Mouse (Mus musculus) ovary, postnatal 14 days (tissue): ENCODE results near the gene Flvcr1.
"Not testable (repeated sequence)": the region's sequence is repeated elsewhere in the genome, so short reads cannot be mapped to it uniquely, and the experiment has no call there.

Source experiments
- DNase-seq: peaks from one replicate; pipeline ENCODE4 v3.0.0; 2022; ENCODE audit warnings: low spot score

Flvcr1 gene

DNA sequence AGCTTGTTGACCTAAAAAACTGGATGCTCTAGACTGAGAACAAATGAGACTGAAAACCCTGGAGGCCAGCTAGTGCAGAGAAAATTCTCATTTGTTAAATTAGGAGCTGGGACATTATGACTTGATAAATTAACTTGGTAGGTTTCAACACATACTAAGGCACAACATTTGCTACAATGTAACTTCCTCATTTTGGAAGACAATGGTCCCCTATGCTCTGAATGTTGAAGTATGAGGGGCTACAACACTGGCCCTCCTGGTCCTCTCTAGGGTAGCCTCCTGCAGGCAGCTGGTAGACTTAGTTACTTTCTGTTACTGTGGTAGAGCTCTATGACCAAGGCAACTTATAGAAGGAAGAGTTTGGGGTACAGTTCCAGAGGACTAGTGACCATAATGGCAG lies 15.4 kb upstream of the Flvcr1 start:
- DNase-seq = no peak

DNA sequence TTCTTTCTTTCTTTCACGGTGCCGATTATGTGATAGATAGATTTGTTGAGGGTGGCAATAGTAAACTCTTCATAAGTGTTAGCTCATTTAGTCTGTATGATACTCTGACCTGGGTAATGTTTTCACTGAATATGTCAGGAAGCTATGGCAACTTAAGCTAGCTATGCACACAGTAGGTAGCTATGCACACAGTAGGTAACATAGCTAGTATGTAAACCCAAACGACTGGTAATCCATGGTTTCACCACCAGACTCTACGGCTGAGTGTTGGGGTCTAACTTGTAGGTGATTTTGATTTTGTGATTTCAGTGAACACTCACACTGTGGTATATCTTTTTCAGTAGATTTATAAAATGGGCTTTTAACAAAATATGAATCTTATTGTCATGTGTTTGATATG lies 12.0 kb upstream of the Flvcr1 start:
- no peak for DNase-seq

DNA sequence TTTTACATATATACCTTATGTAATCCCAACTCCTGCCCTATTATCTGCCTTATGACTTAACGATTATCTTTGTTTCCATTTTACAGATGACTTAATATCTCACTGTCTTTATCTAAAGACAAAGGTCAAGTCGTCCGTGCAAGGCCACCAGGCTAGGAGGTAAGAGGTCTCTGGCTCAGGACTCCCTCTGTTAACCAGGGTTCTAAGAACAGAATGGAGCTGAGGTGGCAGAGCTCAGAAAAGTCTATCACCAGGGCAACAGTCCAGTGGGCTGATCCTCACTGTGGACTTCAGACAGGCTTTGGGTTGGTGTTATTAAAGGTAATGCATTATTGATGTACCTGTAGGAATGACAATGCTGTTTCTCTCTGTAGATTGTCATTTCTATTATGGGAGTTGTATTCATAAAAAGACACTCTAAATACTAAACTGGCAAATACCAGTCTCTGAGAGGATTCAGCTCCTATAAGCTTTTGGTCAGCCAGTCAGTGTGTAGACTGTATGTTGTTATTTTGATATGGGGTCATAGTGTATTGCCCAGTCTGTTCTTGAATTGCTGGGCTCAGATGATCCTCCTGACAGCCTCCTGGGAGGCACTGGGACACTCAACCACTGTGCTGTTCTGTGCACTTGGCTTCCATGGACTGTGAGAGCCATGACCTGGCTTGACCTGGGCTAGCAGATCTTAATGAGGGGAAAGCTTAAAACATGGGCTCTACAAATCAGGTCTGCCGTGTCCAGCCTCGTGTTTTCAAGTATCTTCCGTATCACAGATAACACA lies 10.8 kb upstream of the Flvcr1 start, which contains the start of gene Spata45:
Gene Spata45 (plus strand): TSS at position 86 of the 781 bp plus-strand sequence.
- DNase-seq = no peak

DNA sequence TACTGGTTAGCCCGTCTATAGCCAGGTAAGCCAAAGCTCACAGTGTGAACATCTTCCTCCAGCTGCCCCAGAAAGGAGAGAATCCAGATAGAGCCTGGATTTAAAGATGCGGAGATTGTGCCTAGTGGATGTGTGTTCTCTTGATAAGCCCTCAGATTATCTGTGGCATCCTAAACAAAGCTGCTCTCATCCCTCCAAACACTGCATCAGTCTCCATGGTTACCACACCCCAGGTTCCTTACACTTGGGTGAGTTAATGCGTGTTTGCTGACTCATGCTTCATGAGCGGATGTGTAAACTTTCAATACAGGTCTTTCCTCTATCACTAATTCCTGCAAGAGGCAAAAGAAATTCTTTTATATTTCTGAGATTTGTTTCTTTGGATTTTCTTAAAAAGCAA lies 9.7 kb upstream of the Flvcr1 start:
- no peak for DNase-seq

DNA sequence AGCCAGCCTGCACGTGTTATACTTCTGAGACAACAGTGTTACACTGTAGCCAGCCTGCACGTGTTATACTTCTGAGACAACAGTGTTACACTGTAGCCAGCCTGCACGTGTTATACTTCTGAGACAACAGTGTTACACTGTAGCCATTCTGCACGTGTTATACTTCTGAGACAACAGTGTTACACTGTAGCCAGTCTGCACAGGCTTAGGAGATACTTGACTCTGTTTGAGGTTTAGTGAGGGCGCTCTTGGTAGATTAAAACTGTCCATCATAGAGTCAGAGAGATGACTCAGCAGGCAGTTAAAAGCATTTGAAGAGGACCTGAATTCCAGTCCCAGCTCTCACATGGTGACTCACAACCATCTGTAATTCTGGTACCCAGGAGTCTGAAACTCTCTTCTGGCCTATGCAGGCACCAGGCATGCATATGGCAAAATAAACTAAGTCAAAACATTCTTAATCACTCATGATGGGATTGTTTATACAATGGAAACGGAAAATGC lies 5.0 kb upstream of the Flvcr1 start:
- not testable (repeated sequence) for DNase-seq

DNA sequence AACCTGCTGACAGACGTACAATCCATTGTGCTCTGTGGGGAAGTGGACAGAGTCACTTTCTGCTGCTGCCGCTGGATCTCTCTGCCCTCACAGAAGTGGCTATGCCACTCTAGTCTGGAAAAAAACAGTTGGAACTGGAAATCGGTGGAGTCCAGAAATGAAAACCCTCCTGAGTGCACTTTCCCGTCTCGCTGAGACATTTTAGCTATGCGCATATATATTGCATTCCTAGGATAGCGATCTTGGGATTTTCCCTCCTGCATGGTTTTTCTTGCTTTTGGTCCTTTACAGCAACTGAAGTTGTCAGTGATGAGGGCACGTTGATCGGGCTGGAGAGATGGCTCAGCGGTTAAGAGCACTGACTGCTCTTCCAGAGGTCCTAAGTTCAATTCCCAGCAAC lies 4.2 kb upstream of the Flvcr1 start:
- DNase-seq = no peak

DNA sequence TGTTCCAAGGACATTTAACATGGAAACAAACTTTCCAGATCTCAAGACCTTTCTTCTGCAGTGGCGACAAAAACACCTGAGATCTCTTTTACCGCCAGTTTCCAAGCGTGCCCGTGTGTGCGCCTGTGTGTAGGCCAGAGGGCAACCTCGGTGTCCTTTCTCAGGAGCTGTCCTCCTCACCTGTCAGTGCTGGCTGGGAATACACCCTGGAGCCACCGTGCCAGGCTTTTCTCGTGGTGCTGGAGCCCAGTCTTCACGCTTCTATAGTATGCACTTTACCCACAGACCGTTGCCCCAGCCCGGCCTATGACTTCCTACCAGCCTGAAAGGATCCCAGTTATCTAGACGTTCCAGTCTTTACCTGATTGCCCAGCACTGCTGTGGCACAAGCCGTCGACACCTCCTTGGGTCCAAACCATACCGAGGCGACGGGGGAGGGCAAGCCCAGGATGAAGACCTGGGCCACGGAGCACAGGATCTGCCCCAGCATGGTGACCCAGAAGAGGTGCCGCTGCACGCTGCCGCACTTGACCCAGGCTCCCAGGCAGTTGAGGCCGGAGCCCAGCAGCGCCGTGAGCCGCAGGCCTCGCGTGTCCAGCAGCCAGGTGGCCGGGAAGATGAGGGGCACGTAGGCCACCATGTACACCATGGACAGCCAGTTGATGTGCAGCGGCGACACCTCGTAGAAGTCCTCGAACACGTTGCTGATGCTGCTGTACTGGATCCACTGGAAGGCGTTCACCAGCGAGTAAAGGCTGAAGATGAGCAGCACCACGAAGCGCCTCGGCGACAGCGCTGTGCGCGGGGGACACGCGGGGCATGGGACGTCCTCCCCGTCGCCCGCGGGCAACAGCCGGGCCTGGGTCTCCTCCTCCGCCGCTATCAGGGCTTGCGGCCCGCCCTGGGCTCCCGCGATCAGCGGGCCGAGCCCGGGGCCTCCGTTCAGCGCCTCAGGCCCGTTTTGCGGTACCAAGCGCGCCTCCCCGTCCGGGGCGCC lies 644 bp downstream of the Flvcr1 start:
- peak; percentile 13 for DNase-seq

DNA sequence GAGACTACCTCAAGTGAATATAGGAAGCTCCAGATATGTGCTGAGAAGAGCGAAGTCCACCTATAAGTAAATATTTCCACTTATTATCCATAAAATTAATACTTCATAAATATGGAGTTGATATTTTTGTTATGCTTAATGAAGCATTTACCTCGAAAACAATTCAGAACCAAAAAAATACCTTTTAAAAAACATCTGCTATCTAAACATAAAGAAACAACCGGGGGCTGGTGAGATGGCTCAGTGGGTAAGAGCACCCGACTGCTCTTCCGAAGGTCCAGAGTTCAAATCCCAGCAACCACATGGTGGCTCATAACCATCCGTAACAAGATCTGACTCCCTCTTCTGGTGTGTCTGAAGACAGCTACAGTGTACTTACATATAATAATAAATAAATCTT lies 2.2 kb downstream of the Flvcr1 start:
- not testable (repeated sequence) for DNase-seq

DNA sequence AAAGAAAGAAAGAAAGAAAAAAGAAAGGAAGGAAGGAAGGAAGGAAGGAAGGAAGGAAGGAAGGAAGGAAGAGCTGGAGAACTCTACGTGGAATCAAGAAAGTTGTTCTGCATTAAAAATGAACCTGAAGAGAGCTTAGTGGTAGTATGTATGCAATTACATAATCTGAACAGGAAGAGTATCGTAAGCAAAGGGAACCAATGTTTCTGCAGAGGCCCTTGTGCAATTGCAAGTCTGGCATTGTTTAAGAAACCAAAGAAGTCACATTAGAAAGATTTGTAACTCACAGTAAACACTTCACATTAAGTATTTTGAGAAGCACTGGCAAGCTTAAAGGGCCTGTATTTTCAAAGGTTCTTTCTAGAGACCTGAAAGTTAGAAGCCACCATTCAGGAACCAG lies 2.8 kb downstream of the Flvcr1 start:
- no peak for DNase-seq

DNA sequence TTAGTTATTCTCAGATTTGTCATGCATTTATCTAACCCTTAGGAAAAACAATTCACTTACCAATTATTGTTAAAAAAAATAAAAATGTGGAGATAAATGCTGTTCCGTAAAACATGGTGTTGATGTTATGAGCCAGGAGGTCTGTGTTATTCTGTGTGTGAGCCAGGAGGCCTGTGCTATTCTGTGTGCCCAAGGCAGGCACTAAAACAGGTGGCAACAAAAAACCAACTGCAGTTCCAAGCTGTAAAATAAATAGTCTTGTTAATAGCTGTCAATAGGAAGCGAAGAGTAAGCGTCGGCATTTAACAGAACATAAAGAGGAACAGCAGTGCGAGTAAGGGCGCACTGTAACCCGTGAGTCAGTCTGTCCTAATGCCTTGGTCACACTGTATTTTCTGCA lies 4.9 kb downstream of the Flvcr1 start:
- DNase-seq = no peak

DNA sequence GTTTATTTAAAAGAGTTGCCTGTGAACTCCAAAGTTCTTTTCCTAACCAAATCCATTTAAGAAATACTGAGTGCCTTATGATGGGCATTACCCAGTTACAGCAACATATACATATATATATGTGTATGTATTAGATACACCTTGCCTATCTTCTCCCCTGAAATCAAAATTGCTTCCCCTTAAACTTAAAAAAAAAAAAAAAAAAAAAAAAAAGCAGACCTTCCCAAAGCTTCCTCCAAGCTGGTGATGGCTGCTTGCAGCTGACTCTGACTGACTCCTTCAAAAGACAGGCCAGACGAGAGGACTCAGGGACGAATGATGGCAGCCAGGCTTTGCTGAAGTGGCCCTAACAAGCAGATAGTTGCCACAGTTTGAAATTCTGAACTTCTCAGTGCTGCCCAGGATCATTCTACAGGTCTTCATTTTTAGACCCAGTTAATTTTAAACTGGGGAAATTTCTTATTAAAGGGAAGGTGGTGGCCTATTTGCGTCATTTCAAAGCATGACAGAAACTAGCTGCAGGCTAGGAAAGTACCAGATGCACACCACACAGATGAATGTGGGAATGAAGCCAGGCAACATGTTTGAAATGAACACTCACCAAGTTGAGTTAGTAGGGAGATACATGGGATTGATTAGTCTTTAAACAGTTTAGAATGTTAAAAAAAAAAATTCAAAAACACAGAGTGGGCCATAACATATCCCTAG lies 5.6 kb downstream of the Flvcr1 start:
- DNase-seq = no peak

DNA sequence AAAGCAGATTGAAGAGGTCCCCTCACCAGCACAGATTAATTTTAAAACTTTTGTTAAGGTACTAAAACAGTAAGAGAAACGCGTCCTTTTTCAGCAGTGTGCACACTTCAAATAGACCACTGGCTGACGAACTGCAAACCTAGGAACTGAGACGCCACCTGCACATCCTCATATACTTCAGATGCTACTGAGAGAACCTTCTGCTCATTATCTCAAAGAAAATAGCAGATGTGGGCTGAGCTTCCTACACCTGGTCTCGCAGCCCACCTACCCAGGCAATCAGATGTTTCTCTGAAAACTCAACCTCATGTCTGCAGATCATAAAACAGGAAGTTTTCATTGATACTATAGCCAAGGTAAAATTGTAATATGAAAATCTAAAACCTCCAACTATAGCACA lies 6.2 kb downstream of the Flvcr1 start:
- DNase-seq = no peak

DNA sequence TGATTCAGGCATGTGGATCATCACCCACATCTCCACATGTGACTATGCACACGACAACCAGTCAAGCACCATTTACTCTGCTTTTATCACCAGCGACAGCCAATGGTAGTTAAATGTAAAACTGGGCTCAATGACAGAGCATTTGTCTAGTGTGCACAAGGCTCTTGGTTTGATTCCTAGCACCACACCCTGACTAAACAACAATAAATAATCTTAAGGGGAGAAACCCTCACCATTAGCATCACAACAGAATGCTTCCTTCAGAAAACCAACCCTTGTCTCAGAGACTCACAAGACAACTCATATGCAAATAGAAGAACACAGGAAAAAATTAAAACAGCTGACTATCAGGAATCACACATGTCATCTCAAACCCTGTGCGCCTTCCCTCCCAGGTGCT lies 11.7 kb downstream of the Flvcr1 start:
- DNase-seq = no peak

DNA sequence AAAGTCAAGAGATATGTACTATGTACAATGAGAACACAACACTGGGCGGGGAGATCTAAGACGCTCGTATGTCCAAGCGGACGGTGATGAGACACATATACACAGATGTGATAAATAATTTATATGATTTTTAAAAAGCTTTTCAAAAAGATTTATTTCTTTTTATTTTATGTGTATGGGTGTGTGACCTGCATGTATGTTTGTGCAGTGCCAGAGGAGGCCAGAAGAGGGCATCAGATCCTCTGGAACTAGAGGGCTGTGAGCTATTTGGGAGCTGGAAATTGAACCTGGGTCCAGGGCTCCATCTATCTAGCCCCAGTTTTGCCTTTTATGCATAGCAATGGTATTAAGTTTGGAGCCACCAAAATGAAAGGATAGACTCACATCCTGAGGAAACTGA lies 17.3 kb downstream of the Flvcr1 start:
- no peak for DNase-seq

DNA sequence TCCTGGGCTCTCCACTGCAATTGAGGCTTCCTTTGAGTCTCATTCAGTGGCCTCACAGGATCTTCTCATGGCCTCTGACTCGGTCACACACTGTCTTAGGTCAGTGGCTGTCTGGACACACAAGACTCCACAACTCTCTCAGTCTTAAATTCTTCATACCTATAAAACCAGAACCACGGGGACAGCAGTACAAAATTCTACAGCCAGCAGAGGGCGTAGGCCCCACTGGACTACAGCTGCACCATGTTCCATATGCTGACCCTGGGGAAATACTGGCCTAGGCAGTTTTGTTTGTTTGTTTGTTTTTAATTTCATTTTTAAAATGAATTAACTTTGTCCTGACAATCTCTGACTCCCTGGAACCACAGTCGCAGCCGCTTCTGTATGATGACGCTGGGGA lies 23.8 kb downstream of the Flvcr1 start:
- DNase-seq = no peak

DNA sequence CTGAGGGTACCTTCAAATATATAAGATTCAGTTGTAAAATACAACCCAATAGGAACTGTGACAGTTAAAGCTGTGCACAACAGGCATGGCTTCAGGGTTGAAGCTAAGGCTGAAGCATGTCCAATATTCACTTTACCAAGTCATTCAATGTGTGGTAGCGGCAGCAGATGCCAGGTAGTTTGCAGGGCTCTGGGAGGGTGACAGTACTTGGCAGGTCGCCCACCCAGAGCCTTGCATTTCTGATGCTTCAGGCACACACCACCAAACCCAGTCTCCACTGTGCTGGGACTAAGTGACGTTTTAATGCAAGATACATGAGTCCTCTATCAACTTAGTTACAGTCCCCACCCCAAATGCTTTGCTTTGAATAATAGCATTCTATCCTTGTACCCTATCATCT lies 25.3 kb downstream of the Flvcr1 start:
- DNase-seq = no peak

DNA sequence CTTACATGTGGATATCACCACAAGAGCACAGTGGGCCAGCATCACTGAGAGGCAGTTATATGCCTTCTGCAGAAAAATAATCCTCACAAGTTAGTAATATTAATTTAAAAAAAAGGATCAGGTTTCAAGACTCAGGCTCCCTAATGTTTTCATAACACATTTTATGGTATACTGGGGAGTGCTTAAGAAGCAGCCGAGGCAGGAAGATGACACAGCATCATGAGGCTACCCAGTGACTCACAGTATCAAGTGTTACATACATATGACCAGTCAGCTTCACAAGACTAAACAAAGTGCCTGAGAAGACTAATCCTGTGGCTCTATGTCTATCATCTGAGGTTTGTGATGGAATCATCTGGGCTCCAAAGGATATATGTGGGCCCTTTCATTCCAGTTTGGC lies 27.9 kb downstream of the Flvcr1 start:
- DNase-seq = no peak

DNA sequence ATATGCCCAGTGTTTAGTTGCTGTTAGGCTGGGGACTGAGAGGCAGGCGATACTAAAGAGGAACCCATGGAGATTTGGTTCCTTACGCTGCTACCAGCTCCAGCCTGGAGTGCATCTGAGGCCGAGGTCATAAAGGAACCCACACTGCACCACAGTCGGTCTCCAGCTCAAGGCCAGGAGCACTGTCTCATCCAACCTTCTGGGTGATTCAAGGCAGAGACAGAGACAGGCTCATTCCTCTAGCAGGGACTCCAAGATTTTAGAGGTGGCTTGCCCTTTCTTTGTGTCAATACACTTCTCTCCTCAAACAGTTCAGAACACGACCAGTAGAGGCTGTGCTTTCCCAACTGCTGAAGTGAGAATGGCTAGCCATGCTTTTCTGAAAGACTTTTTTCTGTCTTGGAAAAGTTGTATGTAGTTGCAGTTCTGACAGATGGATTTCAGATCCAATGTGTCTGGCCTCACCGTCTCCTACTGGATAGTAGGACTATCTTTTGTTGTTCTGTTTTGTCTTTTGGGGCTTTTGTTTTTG lies 29.5 kb downstream of the Flvcr1 start:
- no peak for DNase-seq

DNA sequence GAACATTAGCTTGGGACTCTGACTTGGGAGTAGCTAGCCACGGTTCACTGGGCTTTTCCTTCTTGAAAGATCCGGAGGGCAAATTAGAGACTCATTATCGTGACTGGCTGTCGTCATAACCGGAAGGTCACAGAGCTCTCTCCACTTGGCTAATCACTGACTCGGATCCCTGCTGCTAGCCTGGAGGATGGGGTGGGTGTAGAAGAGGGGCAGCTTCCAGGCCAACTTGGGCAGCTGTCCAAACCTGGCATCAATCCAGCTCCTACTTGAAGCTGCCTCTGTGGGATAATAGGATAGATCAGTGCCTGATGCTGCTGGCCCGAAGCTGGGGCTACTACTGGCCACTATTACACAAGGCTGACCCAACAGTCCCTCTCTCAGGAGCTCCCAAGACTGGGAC lies 30.4 kb downstream of the Flvcr1 start:
- peak; percentile 43 for DNase-seq

DNA sequence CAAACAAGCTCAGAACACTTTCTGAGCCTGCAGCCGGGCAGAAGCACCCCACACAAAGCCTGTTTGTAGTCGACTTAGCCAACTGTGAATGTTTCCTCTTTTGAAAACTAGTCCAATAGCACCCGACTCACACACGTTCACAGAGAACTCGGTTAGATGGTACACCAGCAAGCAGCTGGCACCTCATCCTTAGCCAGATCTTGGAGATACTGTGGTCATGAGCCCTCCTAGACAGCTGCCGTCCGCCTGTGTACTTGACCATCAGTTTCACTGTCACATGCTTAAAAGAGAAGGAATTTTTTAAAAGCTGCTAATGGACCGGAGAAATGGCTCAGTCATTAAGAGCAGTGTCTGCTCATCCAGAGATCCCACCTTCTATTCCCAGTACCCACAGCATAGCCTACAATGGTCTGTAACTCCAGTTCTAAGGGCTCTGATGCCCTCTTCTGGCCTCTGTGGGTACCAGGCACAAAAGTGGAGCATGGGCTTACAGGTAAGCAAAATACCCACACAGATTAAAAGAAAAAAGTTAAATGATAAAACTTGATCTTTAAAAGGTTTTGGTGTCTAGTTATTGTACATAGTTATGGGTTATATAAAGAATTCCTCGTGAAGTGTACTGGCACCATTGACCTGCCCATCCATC lies 36.4 kb downstream of the Flvcr1 start:
- DNase-seq = no peak

DNA sequence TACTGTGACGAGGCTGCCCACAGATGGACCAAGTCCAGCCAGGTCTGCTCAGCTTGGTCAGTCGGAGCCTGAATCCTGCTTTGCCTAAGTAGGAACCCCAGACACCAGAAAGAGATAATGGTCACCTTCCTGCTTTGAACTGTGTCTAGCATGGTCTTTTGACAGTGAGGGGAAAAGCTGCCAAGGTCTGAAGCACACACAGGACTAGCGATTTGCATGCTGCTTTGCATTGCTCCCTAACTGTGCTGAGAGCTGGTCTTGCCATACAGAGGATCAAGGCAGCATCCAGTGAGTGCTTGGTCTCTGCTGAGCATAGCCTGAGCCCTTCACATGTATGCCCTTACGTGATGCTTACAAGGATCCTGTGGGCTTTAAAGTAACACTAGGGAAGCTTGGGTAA lies 44.5 kb downstream of the Flvcr1 start:
- no peak for DNase-seq

DNA sequence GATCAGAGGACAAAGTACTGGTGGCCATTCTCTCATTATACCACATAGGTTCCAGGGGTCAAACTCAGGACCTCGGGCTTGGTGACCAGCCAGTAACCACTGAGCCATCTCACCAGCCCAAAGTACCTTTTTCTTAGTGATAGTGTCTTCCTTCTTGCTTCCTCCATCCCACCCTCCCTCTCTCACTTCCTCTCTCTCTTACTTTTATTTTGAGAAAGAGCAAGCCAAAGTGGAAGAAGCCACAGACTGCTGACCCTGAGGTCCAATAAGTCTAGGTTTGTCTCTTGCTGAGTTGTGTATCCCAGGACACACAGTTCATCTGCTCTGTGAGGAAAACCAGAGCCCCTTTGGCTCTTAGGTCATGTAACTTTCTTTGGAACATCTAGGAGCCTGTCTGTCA lies 45.5 kb downstream of the Flvcr1 start:
- no peak for DNase-seq
